Mouse (Mus musculus) frontal cortex, postnatal 25 days (tissue): Measurements from ENCODE around the gene Sept4.

Experiments used
- DNase-seq, 2 experiments: peaks; one replicate each; pipeline ENCODE4 v3.0.0; 2022; ENCODE audit warnings: low spot score in 2 of 2

The Sept4 gene

DNA sequence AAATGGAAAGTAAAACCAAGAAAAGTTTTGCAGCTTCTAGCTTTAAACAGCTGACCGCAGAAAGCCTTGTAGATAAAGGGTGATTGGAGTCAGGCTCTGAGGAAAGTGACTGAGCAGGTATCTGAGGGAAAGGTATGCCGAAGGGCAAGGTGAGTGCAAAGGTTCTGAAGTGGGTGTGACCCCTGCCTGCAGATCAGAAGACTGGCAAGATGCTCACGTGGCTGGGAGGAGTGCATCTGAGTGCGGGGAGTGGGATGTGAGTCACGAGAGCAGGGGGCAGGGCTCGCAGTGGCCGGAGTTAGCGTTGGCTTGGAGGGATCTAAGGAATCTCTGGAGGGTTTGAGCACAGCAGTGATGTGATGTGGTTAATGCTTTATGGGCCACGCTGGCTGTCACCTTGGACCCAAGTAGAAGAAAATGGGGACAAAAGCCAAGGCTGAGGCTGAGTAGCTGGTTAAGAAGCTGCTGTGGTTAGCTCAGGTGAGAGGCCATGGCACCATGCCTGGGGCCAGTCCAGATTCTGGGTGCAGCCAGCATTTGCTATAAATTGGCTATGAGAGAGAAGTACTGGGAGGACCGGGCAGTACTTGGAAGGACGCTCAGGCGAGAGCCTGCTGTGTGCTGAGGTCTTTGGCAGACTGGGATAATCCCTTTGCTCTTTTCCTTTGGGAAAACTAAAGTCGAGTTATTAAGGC, 30.8 kb downstream of the Sept4 start:
- DNase-seq: no peak

DNA sequence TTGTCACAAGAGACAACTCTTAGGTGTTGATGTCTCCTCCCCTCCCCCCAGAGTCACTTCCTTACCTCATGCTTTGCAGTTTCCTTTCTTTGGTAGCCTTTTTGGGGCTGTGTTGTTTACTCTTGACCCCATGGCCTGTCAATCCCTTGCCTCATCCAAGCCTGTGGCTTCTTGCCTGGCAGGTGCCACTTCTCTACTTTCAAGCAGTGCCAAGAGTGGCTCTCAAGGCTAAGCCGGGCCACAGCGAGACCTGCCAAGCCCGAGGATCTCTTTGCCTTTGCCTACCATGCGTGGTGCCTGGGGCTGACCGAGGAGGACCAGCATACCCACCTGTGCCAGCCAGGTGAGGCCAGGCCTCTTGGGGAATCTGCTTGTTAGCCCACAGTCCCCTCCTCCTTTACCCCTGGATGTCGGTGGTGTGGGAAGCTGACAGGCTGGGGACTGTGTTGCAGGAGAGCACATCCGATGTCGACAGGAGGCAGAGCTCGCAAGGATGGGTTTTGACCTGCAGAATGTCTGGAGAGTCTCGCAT, 31.7 kb downstream of the Sept4 start:
- no peak for DNase-seq

DNA sequence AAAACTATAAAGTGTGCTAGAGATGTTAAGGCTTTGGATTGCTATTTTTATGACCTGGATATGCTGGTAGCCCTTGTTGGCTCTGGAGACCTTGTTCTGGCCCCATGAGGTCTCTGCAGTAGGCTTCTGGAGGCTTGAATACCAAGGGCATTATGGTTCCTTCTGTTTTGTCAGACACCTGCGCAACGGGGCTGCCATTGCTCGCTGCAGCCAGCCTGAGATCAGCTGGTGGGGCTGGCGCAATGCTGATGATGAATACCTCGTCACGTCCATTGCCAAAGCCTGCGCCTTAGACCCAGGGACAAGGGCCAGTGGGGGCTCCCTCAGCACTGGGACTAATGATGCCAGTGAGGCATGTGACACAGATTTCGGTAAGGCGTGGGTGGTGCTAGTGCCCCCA, 33.5 kb downstream of the Sept4 start:
- DNase-seq: no peak

DNA sequence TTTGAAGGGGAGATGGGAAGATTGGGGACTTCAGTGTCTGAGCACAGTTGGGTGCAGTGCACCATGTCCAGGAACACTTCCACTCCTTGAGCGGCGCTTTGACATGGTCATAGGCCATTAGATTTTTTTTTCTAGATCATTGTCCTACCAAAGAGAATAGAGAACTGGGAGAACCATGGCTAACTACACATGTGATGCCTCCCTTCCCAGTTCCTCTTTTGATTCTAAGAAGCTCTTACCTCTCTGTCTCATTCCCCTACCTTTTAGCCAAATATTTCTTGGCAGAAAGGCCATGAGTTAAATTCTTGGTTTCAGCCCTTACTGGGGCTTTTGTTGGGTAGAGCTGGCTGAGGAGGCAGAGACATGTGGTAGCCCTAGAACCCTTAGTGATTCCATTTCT, 34.9 kb downstream of the Sept4 start:
- no peak for DNase-seq

DNA sequence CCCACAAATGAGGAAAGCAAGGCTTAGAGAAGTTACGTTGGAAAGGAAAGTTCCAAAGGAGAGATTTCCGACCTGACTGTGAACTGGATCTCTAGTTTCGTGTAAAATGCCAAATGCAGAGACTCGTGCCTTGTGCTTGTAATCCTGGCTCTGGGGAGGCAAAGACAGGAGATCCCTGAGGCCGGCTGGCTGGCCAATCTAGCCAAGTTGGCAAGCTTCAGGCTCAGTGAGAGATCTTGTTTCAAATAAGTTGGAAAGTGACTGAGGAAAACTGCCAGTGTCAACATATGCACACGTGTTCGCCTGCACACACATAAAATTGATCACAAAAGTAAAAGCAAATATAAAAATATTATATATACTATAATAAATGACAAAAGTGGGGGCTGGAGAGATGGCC, 40.6 kb downstream of the Sept4 start:
- no peak for DNase-seq

DNA sequence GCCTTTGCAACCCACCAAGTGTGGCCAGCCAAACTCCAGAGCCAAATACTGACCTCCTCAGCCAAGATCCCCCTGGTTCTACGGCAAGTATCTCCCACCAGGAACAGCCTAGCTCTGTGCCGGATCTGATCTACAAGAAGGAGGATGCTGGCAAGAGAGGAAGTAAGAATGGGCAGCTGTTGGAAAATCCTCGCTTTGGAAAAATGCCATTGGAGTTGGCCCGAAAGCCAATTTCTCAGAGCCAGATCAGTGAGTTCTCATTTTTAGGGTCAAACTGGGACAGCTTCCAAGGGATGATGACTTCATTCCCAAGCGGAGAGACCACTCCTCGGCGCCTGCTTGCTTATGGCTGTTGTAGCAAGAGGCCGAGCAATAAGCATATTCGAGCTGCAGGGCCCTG, 42.8 kb downstream of the Sept4 start:
- DNase-seq: no peak

DNA sequence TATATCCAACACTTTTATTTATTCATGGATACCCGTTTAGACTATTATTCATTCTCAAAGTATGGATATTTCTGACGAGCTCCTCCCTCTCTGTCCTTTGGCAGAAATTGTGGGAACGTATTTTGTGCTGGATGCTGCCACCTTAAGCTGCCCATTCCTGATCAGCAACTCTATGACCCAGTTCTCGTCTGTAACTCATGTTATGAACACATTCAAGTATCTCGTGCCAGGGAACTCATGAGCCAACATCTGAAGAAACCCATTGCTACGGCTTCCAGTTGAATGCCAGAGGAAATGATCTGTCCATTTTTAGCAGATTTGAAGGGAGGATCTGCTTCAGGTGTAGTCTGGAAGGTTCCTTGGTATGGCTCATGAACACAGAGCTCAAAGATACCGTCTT, 45.3 kb downstream of the Sept4 start:
- no peak for DNase-seq

DNA sequence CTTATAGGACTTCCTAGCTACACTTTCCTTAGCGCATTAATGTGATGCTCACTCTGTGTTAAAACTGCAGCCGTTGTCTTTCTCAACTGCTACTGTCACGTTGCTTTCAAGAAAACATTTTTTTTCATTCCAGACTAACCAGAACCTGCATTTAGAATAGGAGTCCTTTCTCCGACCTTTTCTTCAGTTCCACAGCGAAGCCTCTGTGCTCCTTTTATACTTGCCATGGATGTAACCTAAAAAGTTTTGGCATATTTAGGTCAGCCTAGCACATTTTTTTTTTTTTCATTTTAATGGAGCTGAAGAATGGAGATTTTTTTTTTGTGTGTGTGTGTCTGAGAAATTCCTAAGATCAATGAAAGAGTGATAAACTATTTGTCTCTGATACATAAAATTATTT, 46.8 kb downstream of the Sept4 start:
- no peak for DNase-seq

DNA sequence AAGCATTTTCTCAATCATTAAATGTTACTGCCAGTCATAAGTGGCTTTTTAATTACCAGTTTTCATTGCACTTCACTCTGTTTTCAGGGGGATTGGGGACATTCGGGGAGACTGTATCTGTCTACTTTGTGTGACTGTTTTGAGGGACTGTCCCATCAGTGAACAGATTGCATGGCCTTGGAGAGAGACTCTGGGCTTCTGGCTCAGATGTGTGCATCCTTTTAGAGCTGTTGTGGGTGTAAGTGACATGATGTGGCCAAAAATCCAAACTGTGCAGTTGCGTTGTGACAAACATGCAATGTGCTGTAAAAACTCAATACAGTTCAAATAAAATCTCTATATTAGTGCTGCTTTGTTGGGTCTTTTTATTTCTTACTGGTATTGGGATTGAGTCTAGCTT, 47.2 kb downstream of the Sept4 start:
- no peak for DNase-seq

DNA sequence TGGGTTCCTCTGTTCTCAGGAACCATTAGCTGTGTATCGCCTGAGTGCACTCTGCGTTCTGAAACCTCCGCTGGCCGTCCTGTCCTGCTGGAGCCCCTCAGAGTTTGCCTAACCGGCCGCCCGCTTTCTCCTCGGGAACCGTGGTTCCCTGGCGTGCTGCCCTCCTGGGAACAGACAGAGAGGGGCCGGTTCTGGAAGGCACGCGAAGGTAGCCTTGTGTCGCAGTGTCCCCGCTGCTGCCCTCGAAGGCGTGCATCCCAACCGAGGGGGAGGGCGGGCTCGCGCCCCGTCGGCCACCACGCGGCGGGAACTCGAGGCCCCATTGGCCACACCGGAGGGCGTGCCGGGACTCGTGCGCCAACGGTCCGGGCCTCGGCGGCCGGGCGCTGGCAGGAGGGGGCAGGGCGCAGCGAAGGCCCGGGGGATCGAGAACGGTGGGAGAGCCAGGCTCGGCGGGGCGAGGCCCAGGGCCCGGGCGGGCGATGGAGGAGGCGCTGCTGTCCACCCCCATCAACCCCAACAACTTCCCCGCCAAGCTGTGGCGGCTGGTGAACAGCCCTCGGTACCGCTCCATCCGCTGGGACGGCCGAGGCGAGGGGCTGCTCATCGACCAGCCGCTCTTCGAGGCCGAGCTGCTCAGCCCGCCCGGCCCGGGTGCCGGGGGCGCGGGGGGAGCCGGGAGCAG, 48.2 kb downstream of the Sept4 start, which contains the start of gene Hsf5:
TSS of gene Hsf5 (plus strand) at position 375 of the 685 bp plus-strand sequence.
- DNase-seq: no peak

DNA sequence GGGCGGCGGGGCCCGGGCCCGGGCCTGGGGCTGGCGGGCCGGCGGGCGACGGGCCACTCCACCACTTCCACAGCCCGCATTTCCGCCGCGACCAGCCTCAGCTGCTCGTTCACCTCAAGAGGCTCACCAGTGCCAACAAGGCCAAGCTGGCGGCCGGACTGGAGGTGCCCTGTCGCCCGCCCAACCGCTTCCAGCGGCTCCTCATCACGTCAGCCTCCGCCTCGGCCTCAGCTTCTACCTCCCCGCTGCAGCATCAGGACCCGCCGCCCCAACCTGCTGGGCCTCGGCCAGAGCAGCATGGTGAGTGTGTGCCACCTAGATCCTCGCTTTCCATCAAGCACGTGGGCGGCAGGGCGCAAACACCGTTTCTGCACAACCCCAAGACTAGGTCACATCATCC, 48.9 kb downstream of the Sept4 start:
- no peak for DNase-seq

DNA sequence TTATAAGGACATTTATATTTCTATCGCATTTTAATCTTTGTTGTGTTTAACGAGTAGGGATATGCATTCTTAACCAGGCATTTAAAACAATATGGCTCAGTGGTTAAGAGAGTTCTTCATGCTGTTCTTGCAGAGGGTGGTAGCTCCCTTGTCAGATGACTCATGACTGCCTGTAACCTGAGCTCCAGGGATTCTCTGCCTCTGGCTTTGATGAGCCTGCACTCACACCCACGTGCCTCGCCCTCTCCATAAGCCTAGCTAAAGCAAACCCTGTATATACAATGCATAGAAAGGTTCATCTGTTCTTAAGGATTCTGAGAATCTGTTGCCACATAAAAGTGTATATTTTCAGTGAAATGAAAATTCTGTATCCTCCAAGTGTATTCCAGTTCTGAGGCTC, 54.5 kb downstream of the Sept4 start:
- DNase-seq: no peak

DNA sequence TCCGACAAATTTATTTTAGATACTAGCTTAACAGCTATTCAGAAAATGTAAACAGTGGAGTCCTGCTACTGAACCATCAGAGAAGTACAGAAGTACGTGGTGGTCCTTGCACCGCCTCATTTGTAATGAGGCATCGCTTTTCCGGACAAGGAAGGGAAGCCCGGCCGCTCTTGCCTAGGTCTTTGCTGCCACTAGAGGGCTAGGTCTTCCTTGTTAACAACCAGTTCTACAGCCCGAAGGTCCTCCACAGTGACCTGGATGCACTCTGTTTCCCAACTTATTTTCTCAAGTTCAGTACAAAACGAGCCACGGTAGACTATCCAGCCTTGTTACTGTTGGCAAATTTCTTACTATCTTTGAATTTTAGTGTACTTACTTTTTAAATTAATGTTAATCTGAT, 61.2 kb downstream of the Sept4 start:
- no peak for DNase-seq

DNA sequence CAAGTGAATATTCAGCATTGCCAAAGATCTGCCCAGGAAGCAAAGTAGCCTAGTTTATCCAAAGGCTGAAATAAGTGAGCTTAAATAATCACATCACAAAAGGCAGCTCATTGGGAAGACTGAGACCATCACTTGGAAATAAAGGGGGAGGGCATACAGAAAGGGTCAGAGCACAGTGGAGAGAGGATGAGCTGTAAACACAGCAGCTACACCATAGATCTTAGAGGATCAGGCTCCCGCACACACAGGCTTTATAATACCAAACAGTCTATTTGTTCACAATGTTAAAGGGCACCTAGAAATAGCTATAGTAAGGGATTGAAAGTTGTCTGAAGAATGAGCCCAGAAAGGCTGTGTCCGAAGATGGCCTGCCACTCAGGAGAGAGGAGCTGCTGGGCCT, 70.1 kb downstream of the Sept4 start:
- no peak for DNase-seq

DNA sequence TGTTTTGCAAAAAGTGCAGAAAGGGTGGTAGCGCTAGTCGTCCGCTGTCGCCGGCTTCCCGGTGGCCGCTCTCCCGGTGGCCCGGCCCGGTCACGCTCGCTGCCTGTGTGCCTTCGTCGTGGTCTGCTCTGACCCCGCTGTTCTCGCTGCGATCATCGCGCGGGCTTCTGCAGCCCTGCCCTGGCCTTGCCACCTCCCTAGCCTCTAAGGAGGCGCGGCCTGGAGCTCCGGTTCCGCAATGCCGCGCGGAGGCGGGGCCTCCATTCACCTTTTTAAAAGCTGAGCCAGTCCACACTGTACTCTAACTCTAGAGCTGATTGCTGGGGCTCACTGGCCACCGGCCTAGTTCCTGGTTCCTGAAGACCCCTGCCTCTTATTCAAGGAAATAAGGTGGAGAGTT, 70.5 kb downstream of the Sept4 start:
- DNase-seq: no peak
